ENCODE assay signal across 21 mouse cellular contexts in genomic region chr10:126911479-126911878, GRCm38 (mm10). TPM values are rescaled to one million over a fixed set of nuclear protein-coding genes. Genes with fewer than 3 reads are reported as not detected.
DNase-seq lines count a peak whose midpoint lies in the region; ATAC-seq and TF ChIP-seq lines count a peak whose summit lies in the region.
"Had no signal": no experiment of that assay in that cellular context is flagged by ENCODE, and none has a peak within 500 bp of the region (broad histone marks: within the 10 kb centered on the region; RNA-seq: fewer than 3 reads in every experiment).

No protein-coding gene starts in this region.

- no peaks in the 10 kb centered on the region for H3K36me3 ChIP-seq in midbrain, embryonic 11.5 days (ENCODE audit: control insufficient read depth, insufficient read depth, low read length)
- H3K36me3 ChIP-seq in midbrain, embryonic 10.5 days = no peaks in the 10 kb centered on the region
- H3K36me3 ChIP-seq in intestine, embryonic 16.5 days (ENCODE audit: control insufficient read depth, insufficient read depth, low read length) = no peaks in the 10 kb centered on the region
- no peaks in the 10 kb centered on the region for H3K36me3 ChIP-seq in small intestine, adult 2 months (ENCODE audit: control insufficient read depth, insufficient read depth, low read length)
- no peaks in the 10 kb centered on the region for H3K36me3 ChIP-seq in liver, embryonic 12.5 days
- H3K36me3 ChIP-seq in hindbrain, embryonic 11.5 days (ENCODE audit: control insufficient read depth, insufficient read depth, low read length) = no peaks in the 10 kb centered on the region
- H3K36me3 ChIP-seq: embryonic facial prominence, embryonic 10.5 days; embryonic facial prominence, embryonic 12.5 days; forebrain, embryonic 15.5 days had no signal

- no peaks in the 10 kb centered on the region for H3K4me1 ChIP-seq in midbrain, embryonic 11.5 days (ENCODE audit: control insufficient read depth, insufficient read depth, low read length)
- H3K4me1 ChIP-seq in midbrain, embryonic 10.5 days = no peaks in the 10 kb centered on the region
- 0 out of 2 replicates have a peak, but pooled peaks cover 3% of the 10 kb centered on the region for H3K4me1 ChIP-seq in intestine, embryonic 16.5 days (ENCODE audit: control insufficient read depth, insufficient read depth, low read length)
- H3K4me1 ChIP-seq in small intestine, adult 2 months (ENCODE audit: control insufficient read depth, insufficient read depth, insufficient read length, low read length) = peaks cover 9% of the 10 kb centered on the region; the same call in 1 of the 2 replicates
- H3K4me1 ChIP-seq in liver, embryonic 12.5 days = no peaks in the 10 kb centered on the region
- H3K4me1 ChIP-seq in hindbrain, embryonic 11.5 days (replicated peaks; ENCODE audit: control insufficient read depth, insufficient read depth, low read length) = no peaks in the 10 kb centered on the region
- H3K4me1 ChIP-seq: embryonic facial prominence, embryonic 12.5 days; forebrain, embryonic 13.5 days; forebrain, embryonic 15.5 days had no signal

- no peak overlapping the region for H3K9ac ChIP-seq in midbrain, embryonic 11.5 days (ENCODE audit: low read length)
- H3K9ac ChIP-seq in intestine, embryonic 16.5 days (ENCODE audit: low read depth, low read length) = no peak overlapping the region
- H3K9ac ChIP-seq in liver, embryonic 12.5 days = no peak overlapping the region
- H3K9ac ChIP-seq in hindbrain, embryonic 11.5 days (ENCODE audit: low read depth, low read length) = no peak overlapping the region
- H3K9ac ChIP-seq: embryonic facial prominence, embryonic 12.5 days; forebrain, embryonic 13.5 days; forebrain, embryonic 15.5 days; forebrain, postnatal 0 days had no signal

- WGBS in midbrain, embryonic 11.5 days = 82% methylated on average over 1 of the region's 1 CpGs
- 93% methylated on average over 1 of the region's 1 CpGs for WGBS in midbrain, embryonic 10.5 days
- WGBS in intestine, embryonic 16.5 days = 94% methylated on average over 1 of the region's 1 CpGs
- 46% methylated on average over 1 of the region's 1 CpGs for WGBS in small intestine, adult 2 months
- WGBS in liver, embryonic 12.5 days (ENCODE audit: insufficient replicate concordance) = 65% methylated on average over 1 of the region's 1 CpGs
- 100% methylated on average over 1 of the region's 1 CpGs for WGBS in hindbrain, embryonic 11.5 days

- H3K27me3 ChIP-seq in midbrain, embryonic 11.5 days (ENCODE audit: control insufficient read depth, insufficient read depth, low read length) = no peaks in the 10 kb centered on the region
- H3K27me3 ChIP-seq in midbrain, embryonic 10.5 days (ENCODE audit: low read depth, poor library complexity, severe bottlenecking) = no peaks in the 10 kb centered on the region
- H3K27me3 ChIP-seq in intestine, embryonic 16.5 days (replicated peaks; ENCODE audit: control insufficient read depth, insufficient read depth, low read length) = no peaks in the 10 kb centered on the region
- H3K27me3 ChIP-seq in small intestine, adult 2 months (ENCODE audit: control insufficient read depth, insufficient read depth, low read length) = no peaks in the 10 kb centered on the region
- H3K27me3 ChIP-seq in liver, embryonic 12.5 days (replicated peaks) = peaks cover 5% of the 10 kb centered on the region; the same call in 1 of the 2 replicates
- no peaks in the 10 kb centered on the region for H3K27me3 ChIP-seq in hindbrain, embryonic 11.5 days (ENCODE audit: control insufficient read depth, insufficient read depth, low read length)
- H3K27me3 ChIP-seq: embryonic facial prominence, embryonic 12.5 days; forebrain, embryonic 13.5 days; forebrain, embryonic 15.5 days had no signal

- no peak overlapping the region for H3K27ac ChIP-seq in midbrain, embryonic 11.5 days (ENCODE audit: low read depth, low read length)
- H3K27ac ChIP-seq in midbrain, embryonic 10.5 days (replicated peaks) = no peak overlapping the region
- H3K27ac ChIP-seq in intestine, embryonic 16.5 days (ENCODE audit: low read length) = no peak overlapping the region
- H3K27ac ChIP-seq in small intestine, adult 2 months (ENCODE audit: insufficient read depth, low read depth, low read length) = peak overlapping the region; percentile 53; the same call in 1 of the 2 replicates
- H3K27ac ChIP-seq in liver, embryonic 12.5 days = no peak overlapping the region
- no peak overlapping the region for H3K27ac ChIP-seq in hindbrain, embryonic 11.5 days (ENCODE audit: low read depth, low read length)
- H3K27ac ChIP-seq: embryonic facial prominence, embryonic 10.5 days; embryonic facial prominence, embryonic 12.5 days; forebrain, embryonic 13.5 days; forebrain, embryonic 15.5 days had no signal

- ATAC-seq in midbrain, embryonic 11.5 days (ENCODE audit: low FRiP score) = no peak
- ATAC-seq in intestine, embryonic 16.5 days = peak; percentile 61; the same call in 1 of the 2 replicates
- no peak for ATAC-seq in liver, embryonic 12.5 days
- ATAC-seq in hindbrain, embryonic 11.5 days (ENCODE audit: low FRiP score) = no peak
- ATAC-seq: CD4-positive, CD25-positive, alpha-beta regulatory T cell, adult 4 months; forebrain, embryonic 13.5 days; forebrain, embryonic 15.5 days; forebrain, postnatal 0 days had no signal

- H3K4me3 ChIP-seq in midbrain, embryonic 11.5 days (ENCODE audit: low read depth, low read length) = no peak overlapping the region
- H3K4me3 ChIP-seq in midbrain, embryonic 10.5 days = no peak overlapping the region
- H3K4me3 ChIP-seq in intestine, embryonic 16.5 days (ENCODE audit: low read length) = no peak overlapping the region
- H3K4me3 ChIP-seq in small intestine, adult 2 months (ENCODE audit: low read depth, low read length) = no peak overlapping the region
- no peak overlapping the region for H3K4me3 ChIP-seq in liver, embryonic 12.5 days
- H3K4me3 ChIP-seq in hindbrain, embryonic 11.5 days (ENCODE audit: low read depth, low read length) = no peak overlapping the region
- H3K4me3 ChIP-seq: embryonic facial prominence, embryonic 10.5 days; embryonic facial prominence, embryonic 12.5 days; forebrain, embryonic 13.5 days; forebrain, embryonic 15.5 days had no signal

- DNase-seq in midbrain, embryonic 11.5 days (ENCODE audit: low spot score, missing footprints) = peak; percentile 21
- no peak for DNase-seq in midbrain, embryonic 10.5 days (ENCODE audit: low spot score)
- DNase-seq in hindbrain, embryonic 11.5 days (ENCODE audit: low spot score) = no peak
- DNase-seq: adrenal gland, adult 2 months; adrenal gland, postnatal 10 days; adrenal gland, postnatal 25 days; B cell, adult 2 months; cerebellum, adult 11-12 months; cerebellum, adult 2 months; cerebellum, adult 9-10 months; cerebellum, postnatal 10 days; cerebellum, postnatal 25 days; forebrain, postnatal 0 days had no signal

- no peaks in the 10 kb centered on the region for H3K9me3 ChIP-seq in midbrain, embryonic 11.5 days (ENCODE audit: control insufficient read depth, low read length)
- no peaks in the 10 kb centered on the region for H3K9me3 ChIP-seq in midbrain, embryonic 10.5 days (replicated peaks)
- no peaks in the 10 kb centered on the region for H3K9me3 ChIP-seq in intestine, embryonic 16.5 days (ENCODE audit: control insufficient read depth, low read length)
- no peaks in the 10 kb centered on the region for H3K9me3 ChIP-seq in liver, embryonic 12.5 days (replicated peaks)
- H3K9me3 ChIP-seq in hindbrain, embryonic 11.5 days (ENCODE audit: control insufficient read depth, low read length) = no peaks in the 10 kb centered on the region
- H3K9me3 ChIP-seq: embryonic facial prominence, embryonic 10.5 days; embryonic facial prominence, embryonic 12.5 days; forebrain, embryonic 13.5 days; forebrain, embryonic 15.5 days had no signal

- no peak for TF ChIP-seq CTCF in small intestine, adult 2 months (IDR thresholded peaks at IDR 0.05; ENCODE audit: extremely low read depth, insufficient read length, insufficient replicate concordance, low read depth, low read length)

- H3K4me2 ChIP-seq in midbrain, embryonic 11.5 days = no peak overlapping the region
- H3K4me2 ChIP-seq in intestine, embryonic 16.5 days (ENCODE audit: low read depth, low read length) = no peak overlapping the region
- H3K4me2 ChIP-seq in liver, embryonic 12.5 days = no peak overlapping the region
- no peak overlapping the region for H3K4me2 ChIP-seq in hindbrain, embryonic 11.5 days (replicated peaks; ENCODE audit: low read depth, low read length)
- H3K4me2 ChIP-seq: embryonic facial prominence, embryonic 12.5 days; forebrain, embryonic 13.5 days; forebrain, embryonic 15.5 days had no signal

- no peak for TF ChIP-seq POLR2A in small intestine, adult 2 months (IDR thresholded peaks at IDR 0.05; ENCODE audit: low read depth, low read length)

RNA-seq across cellular contexts. Expression of gene Atp23, which starts 10.3 kb away (rescaled TPM):
- 15.9 and 17.8 TPM in 2 replicates for polyA plus RNA-seq in midbrain, embryonic 11.5 days (2014; fragmentation: Nextera tagmentation; extraction: Ambion mirVana)
- polyA plus RNA-seq in midbrain, embryonic 10.5 days (2016; fragmentation: Nextera tagmentation; extraction: Ambion mirVana) = 16.9 and 17.7 TPM in 2 replicates
- polyA plus RNA-seq in intestine, embryonic 16.5 days (2015; fragmentation: Nextera tagmentation; extraction: Ambion mirVana) = 14.8 and 15.3 TPM in 2 replicates
- polyA plus RNA-seq in small intestine, adult 2 months (2012; rRNA removed) = 3.6 and 6.3 TPM in 2 replicates
- 13.9 and 14.4 TPM in 2 replicates for polyA plus RNA-seq in liver, embryonic 12.5 days (2016; fragmentation: Nextera tagmentation; extraction: Ambion mirVana)
- polyA plus RNA-seq in hindbrain, embryonic 11.5 days (2014; fragmentation: Nextera tagmentation; extraction: Ambion mirVana) = 14.3 TPM in 2 replicates
